Mouse (Mus musculus) cerebellum, adult 11-12 months (tissue): Measurements from ENCODE around the gene Pla2g4c.

Experiments used
- DNase-seq: peaks from one replicate; pipeline ENCODE4 v3.0.0; 2022

The Pla2g4c gene

DNA sequence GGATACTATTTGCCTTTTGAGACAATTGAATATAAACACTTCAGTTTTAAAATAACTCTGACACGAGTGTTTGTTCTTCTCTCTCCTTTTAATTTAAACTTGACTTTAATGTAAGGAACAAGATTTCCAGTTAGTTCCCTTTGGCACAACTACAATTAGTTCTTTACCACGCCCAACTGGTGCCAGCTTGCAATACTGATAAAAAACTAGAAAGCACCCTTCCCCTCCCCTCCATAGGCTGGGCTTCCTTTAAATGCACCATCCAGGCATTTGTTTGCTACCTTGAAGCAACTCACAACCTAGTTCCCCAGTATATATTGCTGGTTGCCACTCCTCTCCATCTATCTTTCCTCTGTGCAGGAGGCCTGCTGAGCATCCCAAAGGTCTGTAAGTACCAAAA, at the start of gene Pla2g4c:
Pla2g4c (plus strand) TSS at position 340 of the 400 bp plus-strand sequence.
- no peak for DNase-seq

GRCm38 (mm10) chr7:13277081-13277480, 47.4 kb upstream of the Pla2g4c start, which contains the start of gene Lig1:
TSS of gene Lig1 (plus strand) at chr7:13277283.
- DNase-seq: peak; percentile 55

DNA sequence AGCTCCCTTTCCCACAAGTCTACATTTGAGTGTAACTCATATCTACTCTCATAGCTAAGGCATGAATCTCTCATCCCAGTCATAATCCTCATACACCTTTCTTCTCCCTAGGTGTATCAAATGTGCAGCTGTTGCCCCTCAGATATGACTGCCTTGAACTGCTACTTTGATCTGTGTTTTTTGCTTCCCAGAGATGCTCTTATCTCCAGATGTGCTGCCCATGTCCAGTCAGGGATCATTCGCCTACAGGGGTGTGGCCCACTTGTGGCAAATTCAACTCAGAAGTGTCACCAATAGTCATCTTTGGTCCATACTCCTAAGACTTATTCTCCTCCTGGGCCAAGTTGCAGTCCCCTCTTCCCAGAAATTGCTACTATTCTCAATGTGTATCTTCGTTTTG, 46.6 kb upstream of the Pla2g4c start:
- DNase-seq: no peak

GRCm38 (mm10) chr7:13278308-13278891, 46.1 kb upstream of the Pla2g4c start, which contains the start of gene Zswim9:
TSS of gene Zswim9 (minus strand) at chr7:13278721.
- DNase-seq: peak; percentile 93

- peak; percentile 45 for DNase-seq
These were observed 45.5 kb upstream of the Pla2g4c start for GRCm38 (mm10) chr7:13278957-13279356.

DNA sequence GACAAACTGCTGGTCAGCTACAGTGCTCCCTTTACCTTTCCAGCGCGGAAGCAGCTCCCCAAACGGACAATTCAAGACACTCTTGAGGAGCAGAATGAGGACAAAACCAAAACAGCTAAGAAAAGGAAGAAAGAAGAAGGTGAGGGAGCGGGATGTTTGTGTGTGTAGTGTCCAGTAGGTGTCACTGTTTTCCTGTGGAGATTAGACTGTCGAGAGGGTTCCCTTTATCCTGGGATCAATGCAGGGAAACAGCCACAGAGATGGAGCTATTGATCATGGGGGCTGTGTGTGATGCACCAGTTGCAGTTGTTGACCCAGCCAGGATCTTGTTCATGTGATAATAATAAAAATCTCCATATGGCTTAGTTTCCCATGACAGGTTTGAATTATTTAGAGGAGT, 35.8 kb upstream of the Pla2g4c start:
- no peak for DNase-seq

DNA sequence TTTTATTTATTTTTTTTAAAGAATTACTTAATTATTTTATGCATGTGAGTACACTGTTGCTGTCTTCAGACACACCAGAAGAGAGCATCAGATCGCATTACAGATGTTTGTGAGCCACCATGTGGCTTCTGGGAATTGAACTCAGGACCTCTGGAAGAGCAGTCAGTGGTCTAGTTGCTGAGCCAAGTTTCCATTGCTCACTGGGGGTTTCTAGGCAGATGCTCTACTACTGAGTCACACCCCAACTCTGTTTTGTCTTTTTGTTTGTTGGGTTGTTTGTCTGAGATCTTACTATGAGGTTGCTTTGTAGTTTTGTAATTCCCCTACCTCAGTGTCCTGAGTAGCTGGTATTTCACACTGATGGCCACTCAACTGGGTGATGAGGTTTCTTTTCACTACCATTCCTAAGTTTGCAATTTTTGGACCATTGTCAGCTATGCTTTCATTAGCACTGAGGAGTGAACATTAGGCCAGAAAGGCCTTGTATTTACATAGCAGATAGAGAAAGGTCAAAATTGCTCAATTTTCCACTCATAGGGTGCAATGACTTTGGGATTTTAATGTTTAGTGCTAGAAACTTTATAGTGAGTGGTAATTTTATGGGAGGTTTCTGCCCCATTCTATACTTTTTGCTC, 34.3 kb upstream of the Pla2g4c start:
- DNase-seq: no peak

- DNase-seq: no peak
These were observed 33.1 kb upstream of the Pla2g4c start for GRCm38 (mm10) chr7:13291370-13291769.

GRCm38 (mm10) chr7:13293878-13294855, 30.3 kb upstream of the Pla2g4c start:
- no peak for DNase-seq

- DNase-seq: no peak
These were observed 29.2 kb upstream of the Pla2g4c start for GRCm38 (mm10) chr7:13295256-13295655.

DNA sequence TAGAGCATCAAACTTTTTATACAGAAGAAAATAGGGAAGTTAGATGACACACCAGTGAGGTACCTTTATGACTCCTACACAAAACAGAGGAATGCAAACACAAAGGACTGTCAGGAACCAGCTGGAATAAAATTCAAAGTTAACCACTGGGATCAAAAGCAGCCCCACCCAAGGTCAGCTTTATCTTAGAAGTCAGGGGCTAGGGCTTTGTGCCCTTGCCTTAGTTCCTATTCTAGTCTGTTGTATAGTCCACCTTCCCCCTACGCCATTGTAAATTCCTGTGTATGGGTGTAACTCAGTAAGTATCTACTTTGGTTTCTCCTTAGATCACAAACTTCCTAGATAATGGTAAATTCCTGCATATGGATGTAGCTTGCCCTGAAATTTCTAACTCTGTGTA, 26.8 kb upstream of the Pla2g4c start:
- no peak for DNase-seq

GRCm38 (mm10) chr7:13298821-13299220, 25.6 kb upstream of the Pla2g4c start:
- DNase-seq: no peak

DNA sequence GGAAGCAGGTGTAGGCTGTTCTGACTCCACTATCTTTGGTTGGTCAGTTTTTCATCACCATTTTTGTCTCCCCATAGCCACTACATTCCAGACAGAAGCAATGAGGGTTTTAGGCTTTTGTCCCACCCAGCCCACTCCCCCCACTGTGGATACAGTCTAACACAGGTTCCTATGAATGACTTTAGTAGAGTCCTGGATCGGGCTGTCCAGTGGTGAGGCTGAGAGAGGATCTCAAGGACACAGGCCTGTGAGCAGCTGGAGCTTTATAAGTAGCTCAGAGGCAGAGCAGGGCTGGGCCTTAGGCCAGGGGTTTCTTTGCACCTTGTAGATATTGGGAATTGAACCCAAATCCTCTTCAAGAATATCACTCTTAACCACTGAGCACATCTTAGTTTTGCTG, 22.8 kb upstream of the Pla2g4c start:
- DNase-seq: no peak

- no peak for DNase-seq
These were observed 21.7 kb upstream of the Pla2g4c start for GRCm38 (mm10) chr7:13302780-13303179.

DNA sequence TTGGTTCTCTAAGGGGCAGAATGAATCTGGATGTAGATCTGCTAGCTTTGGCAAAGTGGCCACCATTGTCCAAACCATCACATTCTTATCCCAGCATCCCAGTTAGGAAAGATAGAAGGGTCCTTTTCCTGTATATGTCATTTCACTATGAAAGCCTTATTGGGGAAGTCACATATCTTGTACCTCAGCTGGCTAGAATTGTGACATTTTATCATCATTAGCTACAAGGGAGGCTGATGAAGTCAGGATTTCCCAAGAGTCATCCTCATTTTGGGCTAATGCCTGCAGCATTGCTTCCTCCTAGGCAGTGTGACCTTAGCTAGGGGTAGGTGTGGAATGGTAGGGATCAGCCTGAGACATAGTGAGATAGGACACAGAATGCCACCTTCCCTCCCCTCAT, 21.1 kb upstream of the Pla2g4c start:
- no peak for DNase-seq

DNA sequence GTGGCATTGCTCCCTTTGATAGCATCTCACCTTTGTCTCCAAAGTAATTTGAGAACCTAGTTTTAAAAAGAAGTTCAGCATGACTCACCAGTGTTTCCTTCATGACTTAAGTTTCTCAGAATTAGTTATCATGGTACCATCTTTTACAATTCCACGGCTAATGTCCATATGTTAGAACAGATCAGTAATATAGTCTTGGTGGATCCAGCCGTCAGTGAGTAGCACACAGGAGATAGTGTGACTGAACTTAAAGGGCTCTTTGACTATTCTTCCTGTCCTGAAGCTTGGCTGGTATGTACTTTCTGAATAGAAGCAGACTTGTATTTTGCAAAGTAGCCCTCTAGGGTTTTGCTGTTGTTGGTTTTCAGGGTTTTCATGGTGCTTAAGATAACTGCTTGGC, 15.0 kb upstream of the Pla2g4c start:
- no peak for DNase-seq

DNA sequence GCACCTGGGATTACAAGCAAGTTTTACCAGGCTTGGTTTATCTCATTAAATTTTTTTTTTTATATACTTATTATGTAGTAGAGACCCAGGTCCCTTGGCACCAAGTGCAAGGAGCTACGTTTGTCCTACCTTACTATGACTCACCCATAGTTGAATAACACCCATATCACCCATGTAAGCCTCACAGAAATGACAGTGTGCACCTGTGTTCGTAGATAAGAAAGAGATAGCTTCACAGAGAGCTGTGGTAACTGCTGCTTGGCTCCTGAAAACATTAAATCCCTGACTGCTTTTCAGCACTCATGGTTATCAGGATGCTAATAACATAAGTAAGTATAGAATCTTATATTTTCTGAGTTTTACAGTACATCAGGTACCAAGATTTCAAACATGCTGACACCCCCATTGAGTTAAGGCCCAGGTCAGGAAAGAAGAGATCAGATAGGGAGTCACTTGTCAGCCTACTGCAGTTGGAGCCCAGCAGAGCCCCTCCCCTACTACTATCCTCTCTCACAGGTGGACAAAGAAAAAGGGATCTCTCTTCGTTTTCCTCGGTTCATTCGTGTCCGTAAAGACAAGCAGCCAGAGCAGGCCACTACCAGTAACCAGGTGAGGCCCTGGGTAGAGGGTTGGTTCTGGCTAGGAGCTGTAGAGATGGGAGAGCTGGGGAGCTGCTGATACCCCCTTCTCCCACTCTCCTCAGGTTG, 13.8 kb upstream of the Pla2g4c start:
- no peak for DNase-seq

DNA sequence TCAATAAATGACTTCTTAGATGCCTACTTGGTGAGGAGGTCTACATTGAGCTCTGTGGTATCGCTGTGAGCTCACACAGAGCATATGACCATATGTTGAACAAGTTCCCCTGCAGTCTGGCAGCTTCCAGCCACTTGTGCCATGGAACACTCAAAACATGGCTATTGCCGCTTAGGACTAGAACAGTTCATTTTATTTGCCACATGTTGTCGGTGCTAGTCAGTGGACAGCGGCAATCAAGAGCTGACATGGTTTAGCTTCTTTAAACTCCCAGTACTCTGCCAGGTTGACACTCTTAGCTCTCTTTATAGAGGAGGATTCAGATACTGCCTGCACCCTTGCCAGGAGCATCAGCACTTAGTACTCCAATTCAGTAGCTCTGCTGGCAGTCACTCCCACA, 13.1 kb upstream of the Pla2g4c start:
- DNase-seq: no peak

DNA sequence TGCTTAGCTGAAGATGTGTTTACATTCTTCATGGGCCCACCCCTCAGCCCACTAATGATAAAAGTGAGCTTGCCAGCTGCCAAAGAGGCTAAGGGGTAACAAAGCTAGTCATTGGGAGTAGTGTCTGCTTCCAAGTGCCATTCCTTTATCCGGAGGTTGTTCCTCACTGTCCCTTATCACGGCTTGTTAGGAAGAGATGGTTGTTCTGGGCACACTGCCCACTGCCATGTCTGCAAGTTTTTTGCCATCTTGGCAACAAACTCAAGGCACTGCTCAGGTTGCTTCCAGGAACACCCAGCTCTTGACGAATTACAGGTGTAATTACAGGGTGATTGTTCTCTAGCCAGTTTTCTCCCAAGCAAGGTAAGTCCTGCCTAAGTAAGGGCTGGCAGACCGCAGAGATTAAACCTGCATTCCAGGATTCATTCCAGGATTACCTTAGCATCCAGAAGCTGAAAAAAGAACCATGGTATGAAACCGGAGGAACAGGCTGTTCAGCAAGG, 10.3 kb upstream of the Pla2g4c start:
- DNase-seq: no peak

DNA sequence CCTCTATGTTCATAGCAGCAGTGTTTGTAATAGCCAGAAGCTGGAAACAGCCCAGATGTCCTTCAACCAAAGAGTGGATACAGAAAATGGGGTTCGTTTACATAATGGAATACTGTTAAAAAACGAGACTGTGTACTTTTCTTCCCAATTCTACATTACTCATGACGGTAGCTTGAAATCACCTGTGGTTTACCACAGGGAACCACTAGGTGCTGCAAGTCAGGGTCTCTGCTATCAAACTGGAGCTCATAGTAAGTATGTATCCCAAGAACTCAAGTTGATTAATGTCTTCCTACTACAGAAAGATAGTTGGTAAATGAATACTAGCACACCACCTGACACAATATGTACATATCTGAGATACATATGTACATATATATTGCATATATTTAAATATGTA, 3.0 kb upstream of the Pla2g4c start:
- no peak for DNase-seq

DNA sequence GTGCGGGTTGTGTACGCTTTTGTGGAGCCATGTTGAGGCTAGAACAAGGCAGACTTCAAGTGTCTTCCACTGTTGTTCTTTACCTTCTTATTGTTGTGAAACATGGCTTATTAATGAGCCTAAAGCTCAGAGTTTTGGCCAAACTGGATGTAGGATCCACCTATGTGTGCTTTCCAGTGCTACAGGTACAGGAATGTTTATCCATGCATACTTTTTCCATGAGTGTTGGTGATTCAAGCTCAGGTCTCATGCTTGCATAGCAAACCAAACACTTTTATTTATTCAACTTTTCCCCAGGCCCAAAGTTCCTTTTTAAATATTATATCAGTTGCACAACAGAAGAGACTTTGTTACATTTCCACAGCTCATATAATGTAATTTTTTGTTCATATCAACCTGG, 6.1 kb downstream of the Pla2g4c start:
- DNase-seq: no peak

GRCm38 (mm10) chr7:13355943-13356342, 31.5 kb downstream of the Pla2g4c start:
- DNase-seq: no peak

GRCm38 (mm10) chr7:13380588-13380987, 56.1 kb downstream of the Pla2g4c start:
- no peak for DNase-seq
